Mouse (Mus musculus) kidney, adult 9 months (tissue): ENCODE results near the gene Ldlr.
"Not testable (repeated sequence)": the region's sequence is repeated elsewhere in the genome, so short reads cannot be mapped to it uniquely, and the experiment has no call there.

Experiments used
- DNase-seq: peaks from one replicate; pipeline ENCODE4 v3.0.0; 2022

The Ldlr gene

GRCm38 (mm10) chr9:21723377-21724146 lies at the start of gene Ldlr:
Ldlr (plus strand) TSS chr9:21723483.
- peak; percentile 86 for DNase-seq

- DNase-seq, result no peak
These were observed 45.6 kb upstream of the Ldlr start for GRCm38 (mm10) chr9:21677706-21678105.

GRCm38 (mm10) chr9:21680448-21680847 lies 42.8 kb upstream of the Ldlr start:
- DNase-seq, result no peak

- DNase-seq, result no peak
These were observed 40.5 kb upstream of the Ldlr start for GRCm38 (mm10) chr9:21682827-21683226.

GRCm38 (mm10) chr9:21683897-21684296 lies 39.4 kb upstream of the Ldlr start:
- DNase-seq, result no peak

- no peak for DNase-seq
These were observed 34.7 kb upstream of the Ldlr start for GRCm38 (mm10) chr9:21688554-21688953.

- DNase-seq, result peak; percentile 78
These were observed 33.3 kb upstream of the Ldlr start for GRCm38 (mm10) chr9:21690031-21690430.

- DNase-seq, result peak; percentile 39
These were observed 31.4 kb upstream of the Ldlr start for GRCm38 (mm10) chr9:21691862-21692261.

GRCm38 (mm10) chr9:21692491-21692890 lies 30.8 kb upstream of the Ldlr start:
- no peak for DNase-seq

GRCm38 (mm10) chr9:21694071-21694470 lies 29.2 kb upstream of the Ldlr start:
- no peak for DNase-seq

GRCm38 (mm10) chr9:21695229-21695792 lies 28.0 kb upstream of the Ldlr start:
- no peak for DNase-seq

GRCm38 (mm10) chr9:21697121-21697520 lies 26.2 kb upstream of the Ldlr start:
- peak; percentile 50 for DNase-seq

- not testable (repeated sequence) for DNase-seq
These were observed 24.0 kb upstream of the Ldlr start for GRCm38 (mm10) chr9:21699280-21699679.

- no peak for DNase-seq
These were observed 22.2 kb upstream of the Ldlr start for GRCm38 (mm10) chr9:21701091-21701490.

- DNase-seq, result no peak
These were observed 19.8 kb upstream of the Ldlr start for GRCm38 (mm10) chr9:21703494-21703893.

GRCm38 (mm10) chr9:21706085-21706484 lies 17.2 kb upstream of the Ldlr start:
- no peak for DNase-seq

GRCm38 (mm10) chr9:21706586-21707265 lies 16.6 kb upstream of the Ldlr start:
- peak; percentile 64 for DNase-seq

- no peak for DNase-seq
These were observed 13.9 kb upstream of the Ldlr start for GRCm38 (mm10) chr9:21709340-21709739.

- no peak for DNase-seq
These were observed 8.0 kb upstream of the Ldlr start for GRCm38 (mm10) chr9:21715298-21715697.

- DNase-seq, result no peak
These were observed 6.3 kb upstream of the Ldlr start for GRCm38 (mm10) chr9:21717015-21717414.

- DNase-seq, result no peak
These were observed 2.2 kb upstream of the Ldlr start for GRCm38 (mm10) chr9:21721036-21721435.

- DNase-seq, result peak; percentile 91
These were observed 859 bp downstream of the Ldlr start for GRCm38 (mm10) chr9:21724147-21724536.

GRCm38 (mm10) chr9:21725224-21726121 lies 2.2 kb downstream of the Ldlr start:
- no peak for DNase-seq
